Mouse (Mus musculus) lung, postnatal 25 days (tissue): Measurements from ENCODE around the gene Olfr1065.
"Not testable (repeated sequence)": the region's sequence is repeated elsewhere in the genome, so short reads cannot be mapped to it uniquely, and the experiment has no call there.

Source experiments
- DNase-seq: peaks from one replicate; pipeline ENCODE4 v3.0.0; 2022; ENCODE audit warnings: low spot score

The Olfr1065 gene

DNA sequence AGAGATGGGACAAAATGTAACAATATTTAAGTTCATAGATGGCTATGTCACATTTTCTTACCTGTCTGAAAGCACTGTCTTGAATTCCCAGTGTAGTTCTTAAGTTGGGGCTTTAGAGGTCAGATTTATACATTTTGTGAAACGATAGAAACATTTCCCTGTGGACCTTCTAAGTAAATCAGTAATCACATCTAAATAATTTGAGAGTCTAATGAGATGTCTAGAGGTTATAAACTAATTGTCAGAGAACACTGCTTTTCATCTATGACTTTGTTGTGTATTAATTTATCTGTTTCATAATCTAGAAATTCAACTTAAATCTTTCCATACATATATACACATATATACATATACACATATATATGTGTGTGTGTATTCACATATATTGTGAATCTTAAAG lies at the start of gene Olfr1065:
TSS of gene Olfr1065 (minus strand) at position 101 of the 400 bp plus-strand sequence.
- DNase-seq = not testable (repeated sequence)

DNA sequence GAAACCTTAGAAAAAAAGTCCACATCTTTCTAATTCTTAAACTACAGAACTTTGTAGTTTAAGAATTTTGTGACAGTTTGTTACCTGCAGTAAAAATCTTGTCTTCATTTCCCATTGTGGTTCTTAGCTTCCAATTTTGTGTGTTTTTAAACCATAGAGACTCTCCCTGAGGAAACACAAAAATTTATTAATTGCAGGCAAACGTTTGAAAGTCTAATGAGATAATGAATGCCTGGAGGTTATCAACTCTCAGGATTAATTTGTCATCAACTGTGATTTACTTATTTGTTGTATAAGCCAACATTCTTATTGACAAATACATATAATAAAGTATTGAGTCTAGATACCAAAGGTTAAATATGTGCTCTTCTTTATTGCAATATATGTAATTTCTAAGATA lies 36.9 kb upstream of the Olfr1065 start, which contains the start of gene Olfr228:
TSS of gene Olfr228 (minus strand) at position 101 of the 400 bp plus-strand sequence.
- no peak for DNase-seq

DNA sequence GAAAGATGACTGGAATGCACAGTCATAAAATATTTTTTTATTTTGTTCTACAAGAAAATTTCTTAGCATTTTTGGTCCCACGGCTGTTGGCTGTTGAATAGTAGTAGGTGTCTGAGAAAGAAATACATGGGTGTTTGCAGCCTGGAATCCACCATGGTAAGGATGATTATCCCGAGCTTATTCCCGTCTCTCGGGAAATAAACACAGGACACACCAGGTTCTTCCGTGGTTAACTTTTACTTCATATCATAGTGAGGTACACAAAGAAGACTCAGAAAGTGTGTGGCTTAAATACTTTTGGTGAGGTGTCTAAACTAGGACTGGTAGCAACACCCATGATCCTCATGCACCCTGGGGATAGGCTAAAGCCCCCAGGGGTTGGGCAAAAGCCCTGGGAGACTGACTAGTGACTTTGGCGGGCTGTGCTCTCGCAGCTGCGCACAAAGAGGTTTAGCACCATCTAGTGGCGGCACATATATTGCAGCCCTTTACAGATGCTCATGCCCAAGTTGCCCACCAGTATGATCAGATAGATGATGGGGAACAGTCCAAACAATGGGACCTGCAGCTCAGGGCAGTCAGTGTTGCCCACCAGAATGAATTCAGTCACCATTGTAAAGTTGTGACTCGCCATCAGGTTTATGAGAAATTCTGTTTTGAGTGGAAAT lies 14.2 kb upstream of the Olfr1065 start:
- peak; percentile 3 for DNase-seq

DNA sequence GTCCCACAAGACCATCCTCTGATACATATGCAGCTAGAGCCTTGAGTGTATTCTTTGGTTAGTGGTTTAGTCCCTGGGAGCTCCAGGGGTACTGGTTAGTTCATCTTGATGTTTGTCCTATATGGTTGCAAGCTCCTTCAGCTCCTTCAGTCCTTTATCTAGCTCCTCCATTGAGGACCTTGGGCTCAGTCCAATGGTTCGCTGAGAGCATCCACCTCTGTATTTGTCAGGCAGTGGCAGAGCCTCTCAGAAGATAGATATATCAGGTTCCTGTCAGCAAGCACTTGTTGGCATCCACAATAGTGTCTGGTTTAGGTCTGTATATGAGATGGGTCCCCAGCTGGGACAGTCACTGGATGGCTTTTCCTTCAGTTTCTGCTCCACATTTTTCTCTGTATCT lies 10.0 kb upstream of the Olfr1065 start:
- no peak for DNase-seq

DNA sequence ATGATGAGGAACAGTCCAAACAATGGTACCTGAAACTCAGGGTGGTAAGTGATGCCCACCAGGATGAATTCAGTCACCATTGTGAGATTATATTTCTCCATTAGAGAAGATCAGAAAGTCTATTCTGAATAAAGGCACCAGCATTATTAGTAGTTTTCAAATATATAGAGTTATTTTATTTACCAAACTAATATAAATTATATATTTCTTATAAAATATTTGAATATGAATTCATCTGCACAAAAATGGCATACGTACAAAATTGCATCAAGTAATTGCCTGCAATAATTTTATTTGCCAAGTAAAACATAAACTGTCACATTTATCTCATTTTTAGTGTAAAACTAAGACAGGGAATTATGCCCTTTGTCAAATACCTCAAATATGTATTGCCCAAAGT lies 5.8 kb upstream of the Olfr1065 start, which contains the start of gene Olfr1066:
TSS of gene Olfr1066 (minus strand) at position 101 of the 400 bp plus-strand sequence.
- no peak for DNase-seq

DNA sequence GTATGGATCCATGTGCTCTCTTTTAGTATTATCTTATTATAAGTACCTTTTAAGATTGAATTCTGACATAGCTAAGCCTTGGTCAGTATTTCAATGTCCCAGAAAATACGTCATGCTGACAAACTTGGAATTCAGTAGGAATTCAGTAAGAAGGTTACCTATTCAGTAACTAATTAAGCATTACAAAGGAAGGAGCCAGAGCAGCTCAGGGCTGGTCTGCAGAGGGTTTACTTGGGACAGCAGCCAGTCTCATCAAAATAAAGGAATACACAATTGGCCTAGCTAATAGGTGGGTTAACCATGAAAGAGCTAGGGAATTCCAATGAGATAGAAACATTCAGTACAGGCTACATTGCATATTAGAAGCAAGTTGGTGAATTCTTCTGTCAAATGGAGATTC lies 8.3 kb downstream of the Olfr1065 start:
- not testable (repeated sequence) for DNase-seq

DNA sequence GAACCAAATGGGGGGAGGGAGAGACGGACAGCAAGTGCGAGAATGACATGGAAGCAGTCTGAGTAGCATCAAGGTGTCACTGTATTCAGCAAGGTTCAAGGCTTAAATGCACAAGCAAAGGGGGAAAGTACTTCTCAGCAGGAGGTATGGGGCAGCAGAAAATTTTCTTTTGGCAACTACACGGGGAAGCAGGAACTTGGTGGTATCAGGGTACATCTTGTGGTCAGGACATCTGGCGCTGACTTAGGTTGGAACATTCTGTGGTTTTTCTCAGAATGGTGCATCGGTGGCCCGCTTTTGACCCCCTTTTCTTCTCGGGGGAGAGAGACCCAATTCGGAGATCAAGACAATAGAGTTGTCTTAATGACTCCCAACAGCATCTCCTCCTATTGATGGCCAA lies 21.9 kb downstream of the Olfr1065 start:
- DNase-seq = not testable (repeated sequence)

DNA sequence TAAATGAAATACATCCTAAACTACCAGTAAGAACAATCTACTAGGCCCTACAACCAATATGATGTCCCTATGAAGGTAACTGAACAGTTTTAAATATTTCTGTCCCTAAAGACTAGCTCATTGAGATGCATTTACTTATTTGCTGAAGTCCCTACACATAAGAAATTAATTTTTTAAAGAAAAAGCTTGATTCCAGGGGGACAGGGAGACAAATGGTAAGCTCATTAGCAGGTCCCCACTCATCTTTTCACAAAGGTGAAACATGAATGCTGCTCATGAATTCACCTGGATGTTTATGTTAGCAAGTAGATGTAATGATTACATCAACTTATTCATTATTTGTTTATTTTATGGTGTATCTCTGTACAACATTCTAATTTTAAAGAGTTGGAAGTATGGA lies 23.7 kb downstream of the Olfr1065 start, which contains the start of gene Olfr1062:
TSS of gene Olfr1062 (minus strand) at position 101 of the 400 bp plus-strand sequence.
- not testable (repeated sequence) for DNase-seq

DNA sequence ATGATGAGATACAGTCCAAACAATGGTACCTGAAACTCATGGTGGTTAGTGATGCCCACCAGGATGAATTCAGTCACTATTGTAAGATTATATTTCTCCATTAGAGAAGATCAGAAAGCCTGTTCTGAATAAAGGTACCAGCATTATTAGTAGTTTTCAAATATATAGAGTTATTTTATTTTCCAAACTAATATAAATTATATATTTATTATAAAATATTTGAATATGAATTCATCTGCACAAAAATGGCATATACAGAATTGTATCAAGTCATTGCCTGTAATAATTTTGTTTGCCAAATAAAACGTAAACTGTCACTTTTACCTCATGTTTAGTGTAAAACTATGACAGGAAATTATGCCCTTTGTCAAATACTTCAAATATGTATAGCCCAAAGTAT lies 36.4 kb downstream of the Olfr1065 start, which contains the start of gene Olfr1061:
TSS of gene Olfr1061 (minus strand) at position 101 of the 400 bp plus-strand sequence.
- no peak for DNase-seq

DNA sequence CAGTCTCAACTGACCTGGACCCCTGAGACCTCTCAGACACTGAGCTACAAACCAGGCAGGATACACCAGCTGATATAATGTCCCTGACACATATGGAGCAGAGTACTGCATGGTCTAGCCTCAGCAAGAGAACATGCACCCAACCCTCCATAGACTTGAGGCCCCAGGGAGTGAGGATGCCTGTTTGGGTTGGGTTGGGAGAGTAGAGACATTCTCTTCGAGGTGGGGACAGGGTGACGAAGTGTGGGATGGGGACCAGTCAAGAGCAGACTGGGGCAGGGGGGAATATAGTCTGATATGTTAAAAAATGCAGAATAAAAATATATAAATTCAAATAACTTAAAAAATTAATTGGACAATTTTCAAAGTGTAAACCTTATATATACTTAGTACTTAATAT lies 55.3 kb downstream of the Olfr1065 start:
- no peak for DNase-seq
